Mouse (Mus musculus) neural tube, embryonic 13.5 days (tissue): ENCODE measurements around the gene Myo18a. TPM values are rescaled to one million over a fixed set of nuclear protein-coding genes. Genes with fewer than 3 reads are reported as not detected.

Experiments used
- ATAC-seq: fragments of 200-750 bp; cut with Nextera tagmentation; 2 replicates; pipeline ENCODE4 v1.8.0; 2017; ENCODE audit warnings: low read depth, mild to moderate bottlenecking, moderate TSS enrichment, moderate library complexity
- H3K27ac ChIP-seq: fragments of 300-500 bp; sonication (generic); replicated peaks from 2 replicates; pipeline ENCODE4 v1.5.1; 2015; ENCODE audit warnings: moderate library complexity, mild to moderate bottlenecking, inconsistent platforms
- H3K27me3 ChIP-seq: fragments of 300-500 bp; sonication (generic); 2 replicates; pipeline ENCODE4 v1.6.1; 2015; ENCODE audit warnings: mild to moderate bottlenecking, inconsistent platforms
- H3K36me3 ChIP-seq: fragments of 300-500 bp; sonication (generic); 2 replicates; pipeline ENCODE4 v1.6.1; 2015; ENCODE audit warnings: mild to moderate bottlenecking, inconsistent platforms
- H3K4me1 ChIP-seq: fragments of 300-500 bp; sonication (generic); replicated peaks from 2 replicates; pipeline ENCODE4 v1.6.1; 2015; ENCODE audit warnings: inconsistent platforms
- H3K4me2 ChIP-seq: fragments of 300-500 bp; sonication (generic); 2 replicates; pipeline ENCODE4 v1.6.1; 2015; ENCODE audit warnings: inconsistent platforms, mild to moderate bottlenecking, moderate library complexity
- H3K4me3 ChIP-seq: fragments of 300-500 bp; sonication (generic); 2 replicates; pipeline ENCODE4 v1.5.1; 2015; ENCODE audit warnings: mild to moderate bottlenecking, inconsistent platforms
- H3K9ac ChIP-seq: fragments of 300-500 bp; sonication (generic); 2 replicates; pipeline ENCODE4 v1.6.1; 2015; ENCODE audit warnings: moderate library complexity, mild to moderate bottlenecking, inconsistent platforms
- H3K9me3 ChIP-seq: fragments of 300-500 bp; sonication (generic); 2 replicates; pipeline ENCODE4 v1.6.1; 2016; ENCODE audit warnings: inconsistent platforms
- WGBS: fragments of 180-500 bp; shearing (Covaris S2); methylation state at CpG from one replicate; pipeline ENCODE4 v1.1.7; 2015; 5-methylcytosine and 5-hydroxymethylcytosine counted together
- polyA plus RNA-seq: library from polyadenylated mRNA; unstranded; fragments of >200 nt; fragmentation: Nextera tagmentation; extraction: Ambion mirVana; gene quantifications from 2 replicates; pipeline ENCODE4 v1.2.1, GENCODE M21; 2015

Myo18a gene
- polyA plus RNA-seq, 1 experiment from 2014 or later: 44.2 TPM

- peaks cover 31% of the 10 kb centered on the region for H3K27me3 ChIP-seq
- H3K36me3 ChIP-seq: peaks cover 78% of the 10 kb centered on the region
- H3K9ac ChIP-seq: peak overlapping the region; percentile 47; the same call in 1 of the 2 replicates
- no peak overlapping the region for H3K4me3 ChIP-seq
- H3K27ac ChIP-seq: peak overlapping the region; percentile 89
- no peak overlapping the region for H3K4me2 ChIP-seq
- ATAC-seq: 0 out of 2 replicates have a peak, but pooled peaks have one; percentile 12
- 17% methylated on average over 5 of the region's 5 CpGs for WGBS
- H3K4me1 ChIP-seq: peaks cover 79% of the 10 kb centered on the region
- H3K9me3 ChIP-seq: no peaks in the 10 kb centered on the region
Measured at GRCm38 (mm10) chr11:77848131-77848530, 85.1 kb downstream of the Myo18a start.

DNA sequence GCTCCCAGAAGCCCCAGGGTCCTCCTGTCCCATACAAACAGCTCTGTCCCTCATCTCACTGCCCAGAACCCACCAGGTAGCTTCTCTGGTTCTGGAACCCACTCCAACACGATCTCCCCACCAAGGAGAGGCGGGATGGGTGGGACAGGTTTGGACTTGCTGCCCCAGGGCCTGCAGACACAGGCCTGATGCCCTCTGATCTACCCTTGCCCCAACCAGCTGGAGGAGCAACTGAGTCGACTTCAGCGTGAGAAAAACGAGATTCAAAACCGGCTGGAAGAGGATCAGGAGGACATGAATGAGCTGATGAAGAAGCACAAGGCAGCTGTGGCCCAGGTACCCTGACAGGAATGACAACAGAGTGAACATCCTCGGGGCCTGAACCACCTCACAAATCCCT is 86.1 kb downstream of the Myo18a start:
- H3K36me3 ChIP-seq: peaks cover 77% of the 10 kb centered on the region
- WGBS: 72% methylated on average over 7 of the region's 7 CpGs
- H3K9me3 ChIP-seq: no peaks in the 10 kb centered on the region
- peaks cover 79% of the 10 kb centered on the region for H3K4me1 ChIP-seq
- no peak overlapping the region for H3K4me2 ChIP-seq
- ATAC-seq: no peak
- no peak overlapping the region for H3K4me3 ChIP-seq
- H3K9ac ChIP-seq: 0 out of 2 replicates have a peak overlapping the region, but pooled peaks have one; percentile 17
- H3K27ac ChIP-seq: peak overlapping the region; percentile 89
- peaks cover 36% of the 10 kb centered on the region for H3K27me3 ChIP-seq

DNA sequence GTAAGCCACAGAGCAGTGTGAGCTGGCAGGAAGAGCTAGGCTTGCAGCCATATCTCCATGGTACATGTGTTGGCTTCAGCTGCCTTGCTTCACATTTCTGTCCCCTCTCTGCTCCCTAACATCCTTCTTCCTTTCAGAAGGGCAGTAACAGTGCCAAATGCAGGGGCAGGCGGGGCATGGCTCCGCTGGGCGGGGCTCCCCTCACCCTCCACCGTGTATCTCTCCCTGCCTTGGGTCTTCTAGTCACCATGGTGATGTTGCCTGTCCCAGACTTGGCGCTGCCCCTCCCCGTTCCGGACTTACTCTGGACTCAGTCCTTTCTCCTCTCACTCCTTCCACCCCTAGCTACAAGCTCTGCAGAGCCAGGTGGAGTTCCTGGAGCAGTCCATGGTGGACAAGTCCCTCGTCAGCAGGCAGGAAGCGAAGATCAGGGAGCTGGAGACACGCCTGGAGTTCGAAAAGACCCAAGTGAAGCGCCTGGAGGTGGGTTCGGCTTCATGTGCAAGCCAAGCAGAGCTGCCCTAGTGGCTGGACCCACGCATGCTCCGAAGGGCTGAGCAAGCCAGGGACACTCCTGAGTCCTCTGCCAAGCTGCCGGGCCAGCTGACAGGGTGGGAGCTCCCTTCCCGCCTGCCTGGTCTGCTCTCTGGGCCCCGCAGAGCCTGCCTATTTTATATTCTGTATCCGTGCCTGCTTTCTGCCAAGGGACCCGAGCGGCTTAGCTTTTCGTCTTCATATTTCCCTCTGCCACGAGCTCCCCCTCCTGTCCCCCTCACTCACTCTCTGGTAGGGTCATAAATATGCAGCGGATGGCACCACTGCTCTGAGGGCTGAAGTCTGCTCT is 87.6 kb downstream of the Myo18a start:
- Histone ChIP-seq H3K9ac (peak overlapping the region; percentile 48; the same call in 1 of the 2 replicates), H3K36me3 (peaks cover 72% of the 10 kb centered on the region), H3K4me1 (peaks cover 89% of the 10 kb centered on the region), H3K27ac (peak overlapping the region; percentile 89), H3K4me2 (peak overlapping the region; percentile 31), H3K9me3 (no peaks in the 10 kb centered on the region), H3K27me3 (peaks cover 36% of the 10 kb centered on the region), H3K4me3 (no peak overlapping the region)
- peak; percentile 74 for ATAC-seq
- 35% methylated on average over 24 of the region's 24 CpGs for WGBS

- 64% methylated on average over 6 of the region's 6 CpGs for WGBS
- no peak overlapping the region for H3K4me3 ChIP-seq
- H3K27me3 ChIP-seq: peaks cover 29% of the 10 kb centered on the region
- peak overlapping the region; percentile 48 for H3K9ac ChIP-seq
- peaks cover 62% of the 10 kb centered on the region for H3K36me3 ChIP-seq
- H3K27ac ChIP-seq: peak overlapping the region; percentile 89
- H3K4me2 ChIP-seq: peak overlapping the region; percentile 31; the same call in 1 of the 2 replicates
- no peak for ATAC-seq
- no peaks in the 10 kb centered on the region for H3K9me3 ChIP-seq
- peaks cover 95% of the 10 kb centered on the region for H3K4me1 ChIP-seq
Measured at GRCm38 (mm10) chr11:77851483-77852010, 88.5 kb downstream of the Myo18a start.

- Histone ChIP-seq H3K9ac (no peak overlapping the region), H3K4me2 (no peak overlapping the region), H3K27ac (peak overlapping the region; percentile 89), H3K36me3 (peaks cover 56% of the 10 kb centered on the region), H3K4me3 (no peak overlapping the region), H3K27me3 (peaks cover 24% of the 10 kb centered on the region), H3K4me1 (peaks cover 95% of the 10 kb centered on the region), H3K9me3 (no peaks in the 10 kb centered on the region)
- no peak for ATAC-seq
- 62% methylated on average over 3 of the region's 3 CpGs for WGBS
Measured at GRCm38 (mm10) chr11:77852195-77852594, 89.1 kb downstream of the Myo18a start.

- Histone ChIP-seq H3K27ac (peak overlapping the region; percentile 91), H3K27me3 (peaks cover 33% of the 10 kb centered on the region), H3K36me3 (peaks cover 56% of the 10 kb centered on the region), H3K4me2 (no peak overlapping the region), H3K9ac (no peak overlapping the region), H3K4me1 (peaks cover 95% of the 10 kb centered on the region), H3K4me3 (no peak overlapping the region), H3K9me3 (no peaks in the 10 kb centered on the region)
- ATAC-seq: no peak
- WGBS: 93% methylated on average over 17 of the region's 17 CpGs
Measured at GRCm38 (mm10) chr11:77852941-77853668, 90.1 kb downstream of the Myo18a start.

- Histone ChIP-seq H3K4me1 (peaks cover 95% of the 10 kb centered on the region), H3K27me3 (peaks cover 47% of the 10 kb centered on the region), H3K9me3 (no peaks in the 10 kb centered on the region), H3K4me3 (no peak overlapping the region), H3K4me2 (no peak overlapping the region), H3K36me3 (peaks cover 57% of the 10 kb centered on the region), H3K9ac (peak overlapping the region; percentile 53), H3K27ac (peak overlapping the region; percentile 91)
- ATAC-seq: no peak
- WGBS: 54% methylated on average over 3 of the region's 3 CpGs
Measured at GRCm38 (mm10) chr11:77854641-77855040, 91.6 kb downstream of the Myo18a start.

DNA sequence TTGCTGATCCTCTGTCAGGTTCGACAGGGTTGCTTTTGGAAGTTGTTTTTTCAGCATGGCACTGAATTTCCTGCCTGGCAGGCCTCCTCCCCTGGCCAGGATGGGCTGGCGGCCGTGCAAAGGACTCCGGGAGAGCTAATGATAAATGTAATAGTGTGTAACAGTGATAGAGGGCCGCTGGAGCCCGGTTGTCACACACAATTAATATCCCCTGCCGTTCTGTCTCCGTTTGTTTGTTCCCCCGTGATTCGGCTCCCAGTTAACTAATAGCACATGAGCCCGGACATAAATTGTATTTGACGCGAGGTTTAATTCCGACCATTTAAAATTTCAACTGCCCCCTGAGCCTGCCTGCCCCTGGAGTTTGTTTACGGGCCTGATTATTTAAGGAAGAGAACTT is 92.3 kb downstream of the Myo18a start:
- Histone ChIP-seq H3K4me3 (no peak overlapping the region), H3K27me3 (peaks cover 55% of the 10 kb centered on the region), H3K4me2 (no peak overlapping the region), H3K36me3 (peaks cover 59% of the 10 kb centered on the region), H3K9me3 (no peaks in the 10 kb centered on the region), H3K27ac (peak overlapping the region; percentile 91), H3K4me1 (peaks cover 95% of the 10 kb centered on the region), H3K9ac (peak overlapping the region; percentile 53)
- no peak for ATAC-seq
- 7% methylated on average over 15 of the region's 15 CpGs for WGBS

DNA sequence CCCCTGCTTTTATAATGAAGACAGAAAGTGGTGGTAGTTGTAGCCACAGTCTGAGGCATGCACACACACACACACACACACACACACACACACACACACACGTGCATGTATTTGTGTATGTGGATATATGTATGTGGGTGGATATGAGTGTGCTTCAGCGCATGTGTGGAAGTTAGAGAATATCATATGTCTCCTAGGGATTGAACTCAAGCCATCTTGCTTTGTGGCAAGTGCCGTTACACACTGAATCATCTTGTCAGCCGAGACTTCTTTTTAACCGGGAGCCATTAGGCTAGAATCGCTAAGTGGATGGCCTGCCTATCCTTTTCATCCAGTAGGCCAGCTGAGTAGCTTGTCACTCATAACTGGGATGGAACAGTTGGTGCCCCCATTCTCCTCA is 94.0 kb downstream of the Myo18a start:
- no peaks in the 10 kb centered on the region for H3K9me3 ChIP-seq
- no peak overlapping the region for H3K4me3 ChIP-seq
- peaks cover 58% of the 10 kb centered on the region for H3K36me3 ChIP-seq
- WGBS: 67% methylated on average over 6 of the region's 6 CpGs
- ATAC-seq: no peak
- H3K27ac ChIP-seq: peak overlapping the region; percentile 91
- H3K27me3 ChIP-seq: peaks cover 64% of the 10 kb centered on the region
- H3K9ac ChIP-seq: no peak overlapping the region
- no peak overlapping the region for H3K4me2 ChIP-seq
- peaks cover 91% of the 10 kb centered on the region for H3K4me1 ChIP-seq

DNA sequence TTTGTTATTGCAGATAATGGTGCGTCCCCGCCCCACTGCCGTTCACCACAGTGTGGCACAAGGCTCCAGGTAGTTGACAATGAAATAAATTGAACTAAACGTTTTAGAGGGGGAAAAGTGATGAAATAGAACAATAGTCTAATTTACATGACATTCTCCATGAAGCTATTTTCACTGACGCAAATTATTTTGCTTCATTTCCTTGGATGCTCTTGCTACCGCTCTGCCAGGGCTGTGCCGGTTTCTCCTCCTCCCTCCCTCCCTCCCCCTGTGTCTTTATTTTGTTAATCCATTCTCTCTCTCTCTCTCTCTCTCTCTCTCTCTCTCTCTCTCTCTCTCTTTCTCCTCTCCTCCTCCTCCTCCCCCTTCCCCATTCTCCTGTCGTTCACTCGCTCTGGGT is 95.5 kb downstream of the Myo18a start:
- Histone ChIP-seq H3K4me1 (peaks cover 85% of the 10 kb centered on the region), H3K4me3 (no peak overlapping the region), H3K36me3 (peaks cover 45% of the 10 kb centered on the region), H3K27me3 (peaks cover 64% of the 10 kb centered on the region), H3K9ac (peak overlapping the region; percentile 52; the same call in 1 of the 2 replicates), H3K27ac (peak overlapping the region; percentile 91), H3K4me2 (no peak overlapping the region), H3K9me3 (no peaks in the 10 kb centered on the region)
- ATAC-seq: no peak
- 24% methylated on average over 9 of the region's 9 CpGs for WGBS

- no peaks in the 10 kb centered on the region for H3K9me3 ChIP-seq
- H3K4me3 ChIP-seq: no peak overlapping the region
- H3K4me2 ChIP-seq: no peak overlapping the region
- H3K27ac ChIP-seq: no peak overlapping the region
- H3K4me1 ChIP-seq: peaks cover 79% of the 10 kb centered on the region
- no peak for ATAC-seq
- no peak overlapping the region for H3K9ac ChIP-seq
- WGBS: 68% methylated on average over 9 of the region's 9 CpGs
- H3K27me3 ChIP-seq: peaks cover 82% of the 10 kb centered on the region
- peaks cover 42% of the 10 kb centered on the region for H3K36me3 ChIP-seq
Measured at GRCm38 (mm10) chr11:77860947-77861346, 97.9 kb downstream of the Myo18a start.

DNA sequence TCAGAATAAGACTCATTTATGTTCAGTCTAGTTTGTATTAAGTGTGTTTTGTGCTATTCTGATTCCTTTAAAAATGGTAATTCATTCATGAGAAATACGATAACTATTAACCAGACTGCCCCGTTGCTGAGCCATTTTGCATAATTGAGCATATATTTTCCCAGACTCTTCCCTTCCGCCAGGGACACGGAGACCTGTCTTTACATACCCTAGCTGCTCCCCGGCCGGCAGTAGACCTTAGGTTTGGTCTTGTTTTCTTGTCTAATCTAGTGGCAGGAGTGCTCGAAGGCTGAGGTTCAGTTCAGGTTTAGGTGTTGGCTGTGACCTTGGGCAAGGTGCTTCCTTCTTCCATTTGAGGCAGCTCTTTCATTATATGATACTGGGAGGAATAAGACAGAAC is 99.8 kb downstream of the Myo18a start:
- H3K27ac ChIP-seq: peak overlapping the region; percentile 1; the same call in 1 of the 2 replicates
- H3K9ac ChIP-seq: no peak overlapping the region
- peaks cover 34% of the 10 kb centered on the region for H3K36me3 ChIP-seq
- H3K4me2 ChIP-seq: no peak overlapping the region
- no peak overlapping the region for H3K4me3 ChIP-seq
- ATAC-seq: no peak
- no peaks in the 10 kb centered on the region for H3K9me3 ChIP-seq
- H3K4me1 ChIP-seq: peaks cover 79% of the 10 kb centered on the region
- peaks cover 84% of the 10 kb centered on the region for H3K27me3 ChIP-seq
- 72% methylated on average over 7 of the region's 7 CpGs for WGBS
